ENCODE assay signal across 9 mouse cellular contexts in genomic region chr5:122548671-122549070, GRCm38 (mm10). TPM values are rescaled to one million over a fixed set of nuclear protein-coding genes. Genes with fewer than 3 reads are reported as not detected.
DNase-seq lines count a peak whose midpoint lies in the region; ATAC-seq and TF ChIP-seq lines count a peak whose summit lies in the region.
"Had no signal": no experiment of that assay in that cellular context is flagged by ENCODE, and none has a peak within 500 bp of the region (broad histone marks: within the 10 kb centered on the region; RNA-seq: fewer than 3 reads in every experiment).

No protein-coding gene starts in this region.

- H3K9ac ChIP-seq in intestine, postnatal 0 days (ENCODE audit: low read depth, low read length) = 0 out of 2 replicates have a peak overlapping the region, but pooled peaks have one; percentile 3
- no peak overlapping the region for H3K9ac ChIP-seq in midbrain, embryonic 11.5 days (ENCODE audit: low read length)
- H3K9ac ChIP-seq: limb, embryonic 13.5 days had no signal

- H3K4me1 ChIP-seq in intestine, postnatal 0 days (replicated peaks; ENCODE audit: control insufficient read depth, insufficient read depth, low read length) = peaks cover 21% of the 10 kb centered on the region; the same call in 1 of the 2 replicates
- H3K4me1 ChIP-seq in midbrain, embryonic 11.5 days (ENCODE audit: control insufficient read depth, insufficient read depth, low read length) = no peaks in the 10 kb centered on the region

- H3K4me2 ChIP-seq in intestine, postnatal 0 days (replicated peaks; ENCODE audit: low read depth) = no peak overlapping the region; the same call in 1 of the 2 replicates
- no peak overlapping the region for H3K4me2 ChIP-seq in midbrain, embryonic 11.5 days
- H3K4me2 ChIP-seq: limb, embryonic 13.5 days had no signal

- WGBS in intestine, postnatal 0 days = 25% methylated on average over 6 of the region's 6 CpGs
- WGBS in midbrain, embryonic 11.5 days = 84% methylated on average over 6 of the region's 6 CpGs

- no peak for TF ChIP-seq CTCF in intestine, postnatal 0 days (IDR thresholded peaks at IDR 0.05; ENCODE audit: low read depth)

- no peak overlapping the region for H3K4me3 ChIP-seq in intestine, postnatal 0 days (ENCODE audit: low read depth, low read length)
- no peak overlapping the region for H3K4me3 ChIP-seq in midbrain, embryonic 11.5 days (ENCODE audit: low read depth, low read length)
- H3K4me3 ChIP-seq: limb, embryonic 13.5 days had no signal

- H3K27ac ChIP-seq in intestine, postnatal 0 days (ENCODE audit: low read depth, low read length) = peak overlapping the region; percentile 78
- H3K27ac ChIP-seq in midbrain, embryonic 11.5 days (ENCODE audit: low read depth, low read length) = no peak overlapping the region
- H3K27ac ChIP-seq: limb, embryonic 13.5 days had no signal

- ATAC-seq in CD4-positive, CD25-positive, alpha-beta regulatory T cell, adult 4 months = peak; percentile 94
- ATAC-seq in intestine, postnatal 0 days = peak; percentile 88
- no peak for ATAC-seq in midbrain, embryonic 11.5 days (ENCODE audit: low FRiP score)

- peak; percentile 33 for DNase-seq in ZHBTc4 (ENCODE audit: low read depth, low spot score)
- DNase-seq in lung, postnatal 36 days = peak; percentile 73
- no peak for DNase-seq in cerebellum, postnatal 36 days
- no peak for DNase-seq in testis, postnatal 14 days (ENCODE audit: low spot score)
- DNase-seq in midbrain, embryonic 11.5 days (ENCODE audit: low spot score, missing footprints) = no peak
- DNase-seq: cerebellum, adult 11 months had no signal

- H3K36me3 ChIP-seq in intestine, postnatal 0 days (ENCODE audit: control insufficient read depth, insufficient read depth) = no peaks in the 10 kb centered on the region
- H3K36me3 ChIP-seq in midbrain, embryonic 11.5 days (ENCODE audit: control insufficient read depth, insufficient read depth, low read length) = peaks cover 2% of the 10 kb centered on the region; the same call in 1 of the 2 replicates

- no peaks in the 10 kb centered on the region for H3K27me3 ChIP-seq in intestine, postnatal 0 days (replicated peaks; ENCODE audit: control insufficient read depth, insufficient read depth, low read length)
- no peaks in the 10 kb centered on the region for H3K27me3 ChIP-seq in midbrain, embryonic 11.5 days (ENCODE audit: control insufficient read depth, insufficient read depth, low read length)
- H3K27me3 ChIP-seq: limb, embryonic 13.5 days had no signal

- H3K9me3 ChIP-seq in intestine, postnatal 0 days (ENCODE audit: control insufficient read depth) = no peaks in the 10 kb centered on the region
- H3K9me3 ChIP-seq in midbrain, embryonic 11.5 days (ENCODE audit: control insufficient read depth, low read length) = no peaks in the 10 kb centered on the region
- H3K9me3 ChIP-seq: limb, embryonic 13.5 days had no signal

RNA-seq across cellular contexts. Expression of gene Atp2a2, which starts 46.6 kb away (rescaled TPM):
- 10 to 100 TPM in 1 of 2 experiments, 1 to 10 TPM in 1; 10.0 to 14.8 TPM for polyA plus RNA-seq in CD4-positive, CD25-positive, alpha-beta regulatory T cell, adult 4 months (2017; shearing (Covaris generic))
- polyA plus RNA-seq in intestine, postnatal 0 days (2015; fragmentation: Nextera tagmentation; extraction: Ambion mirVana) = 26.1 and 27.3 TPM in 2 replicates
- 43.4 and 45.8 TPM in 2 replicates for polyA plus RNA-seq in midbrain, embryonic 11.5 days (2014; fragmentation: Nextera tagmentation; extraction: Ambion mirVana)

Comparison
In these comparisons a context has a peak if more than half of its experiments do, and no peak if none do; other contexts are left out.
1. DNase-seq: peak in ZHBTc4 (single experiment) and lung, postnatal 36 days (single experiment); none in cerebellum, postnatal 36 days (0 of 2), testis, postnatal 14 days (single experiment) and midbrain, embryonic 11.5 days (single experiment).